Mouse (Mus musculus): ENCODE measurements around the gene Gm8159. TPM values are rescaled to one million over a fixed set of nuclear protein-coding genes. Genes with fewer than 3 reads are reported as not detected.
A peak's percentile ranks its signal among the peaks of the same experiment; 100 is the strongest.
"Not testable (repeated sequence)": the region's sequence is repeated elsewhere in the genome, so short reads cannot be mapped to it uniquely, and the experiment has no call there.

Gm8159 gene
- not detected in 2 replicates for polyA plus RNA-seq (2014; fragmentation: Nextera tagmentation; extraction: Ambion mirVana)

GRCm38 (mm10) chr14:4632052-4632451 is at the start of gene Gm8159:
TSS of gene Gm8159 (plus strand) at chr14:4632352.
- not testable (repeated sequence) for H3K9ac ChIP-seq (ENCODE audit: low read length); H3K36me3 ChIP-seq (ENCODE audit: control insufficient read depth, insufficient read depth, low read length); H3K4me2 ChIP-seq (ENCODE audit: low read depth); H3K4me3 ChIP-seq (ENCODE audit: low read depth, low read length); H3K27me3 ChIP-seq (ENCODE audit: control insufficient read depth, insufficient read depth, low read length); H3K9me3 ChIP-seq (ENCODE audit: control insufficient read depth, low read length); H3K27ac ChIP-seq (ENCODE audit: low read depth, low read length); ATAC-seq (ENCODE audit: insufficient read depth, low FRiP score, low TSS enrichment); DNase-seq (ENCODE audit: low spot score); H3K4me1 ChIP-seq (ENCODE audit: control insufficient read depth, insufficient read depth, low read length)
- WGBS, result no CpG with 5 or more reads among the region's 2 CpGs

- Histone ChIP-seq H3K4me2 (ENCODE audit: low read depth) (peak overlapping the region; percentile 46; the same call in 1 of the 2 replicates), H3K4me3 (ENCODE audit: low read depth, low read length) (peak overlapping the region; percentile 19)
- not testable (repeated sequence) for ATAC-seq (ENCODE audit: insufficient read depth, low FRiP score, low TSS enrichment); H3K36me3 ChIP-seq (ENCODE audit: control insufficient read depth, insufficient read depth, low read length); H3K27me3 ChIP-seq (ENCODE audit: control insufficient read depth, insufficient read depth, low read length); H3K4me1 ChIP-seq (ENCODE audit: control insufficient read depth, insufficient read depth, low read length); H3K9me3 ChIP-seq (ENCODE audit: control insufficient read depth, low read length); H3K27ac ChIP-seq (ENCODE audit: low read depth, low read length); H3K9ac ChIP-seq (ENCODE audit: low read length)
- peak; percentile 5 for DNase-seq (ENCODE audit: low spot score)
- 4% methylated on average over 12 of the region's 18 CpGs for WGBS
Measured at GRCm38 (mm10) chr14:4649309-4649708, 17.2 kb downstream of the Gm8159 start.

GRCm38 (mm10) chr14:4650324-4650723 is 18.2 kb downstream of the Gm8159 start:
- not testable (repeated sequence) for H3K9me3 ChIP-seq (ENCODE audit: control insufficient read depth, low read length); H3K4me3 ChIP-seq (ENCODE audit: low read depth, low read length); DNase-seq (ENCODE audit: low spot score); H3K9ac ChIP-seq (ENCODE audit: low read length); H3K27me3 ChIP-seq (ENCODE audit: control insufficient read depth, insufficient read depth, low read length); H3K36me3 ChIP-seq (ENCODE audit: control insufficient read depth, insufficient read depth, low read length); H3K4me2 ChIP-seq (ENCODE audit: low read depth); H3K27ac ChIP-seq (ENCODE audit: low read depth, low read length); ATAC-seq (ENCODE audit: insufficient read depth, low FRiP score, low TSS enrichment); H3K4me1 ChIP-seq (ENCODE audit: control insufficient read depth, insufficient read depth, low read length)
- under 1% methylated on average over 3 of the region's 9 CpGs for WGBS

GRCm38 (mm10) chr14:4663892-4664291 is 31.7 kb downstream of the Gm8159 start, which contains the start of gene Gm3239:
TSS of gene Gm3239 (plus strand) at chr14:4664192.
- H3K9me3 ChIP-seq (ENCODE audit: control insufficient read depth, low read length); H3K36me3 ChIP-seq (ENCODE audit: control insufficient read depth, insufficient read depth, low read length); H3K4me1 ChIP-seq (ENCODE audit: control insufficient read depth, insufficient read depth, low read length); DNase-seq (ENCODE audit: low spot score); H3K4me3 ChIP-seq (ENCODE audit: low read depth, low read length); H3K9ac ChIP-seq (ENCODE audit: low read length); H3K27ac ChIP-seq (ENCODE audit: low read depth, low read length); H3K4me2 ChIP-seq (ENCODE audit: low read depth); ATAC-seq (ENCODE audit: insufficient read depth, low FRiP score, low TSS enrichment); H3K27me3 ChIP-seq (ENCODE audit: control insufficient read depth, insufficient read depth, low read length): not testable (repeated sequence)
- WGBS, result no CpG with 5 or more reads among the region's 2 CpGs

Other genes with a start within 250 kb of the Gm8159 start
- gene Gm3159, start 234.8 kb upstream of the Gm8159 start, polyA plus RNA-seq (2014; fragmentation: Nextera tagmentation; extraction: Ambion mirVana), result not detected in 2 replicates
- gene Gm3164, start 216.9 kb upstream of the Gm8159 start, polyA plus RNA-seq (2014; fragmentation: Nextera tagmentation; extraction: Ambion mirVana), result 0.74 and 1.3 TPM in 2 replicates
- gene Gm3173, start 201.4 kb upstream of the Gm8159 start, polyA plus RNA-seq (2014; fragmentation: Nextera tagmentation; extraction: Ambion mirVana), result not detected in 2 replicates
- not detected in 2 replicates for gene Gm3182, start 150.6 kb upstream of the Gm8159 start, polyA plus RNA-seq (2014; fragmentation: Nextera tagmentation; extraction: Ambion mirVana)
- not detected in 2 replicates for gene Gm3047, start 76.9 kb upstream of the Gm8159 start, polyA plus RNA-seq (2014; fragmentation: Nextera tagmentation; extraction: Ambion mirVana)
- gene Gm3239, start 31.8 kb downstream of the Gm8159 start, polyA plus RNA-seq (2014; fragmentation: Nextera tagmentation; extraction: Ambion mirVana), result 0.41 TPM in 1 of 2 replicates, not detected in the other
- gene Gm7876, start 76.9 kb downstream of the Gm8159 start, polyA plus RNA-seq (2014; fragmentation: Nextera tagmentation; extraction: Ambion mirVana), result not detected in 2 replicates
- gene Gm3252, start 94.4 kb downstream of the Gm8159 start, polyA plus RNA-seq (2014; fragmentation: Nextera tagmentation; extraction: Ambion mirVana), result 0.24 and 0.49 TPM in 2 replicates
- gene Gm9602, start 144.0 kb downstream of the Gm8159 start, polyA plus RNA-seq (2014; fragmentation: Nextera tagmentation; extraction: Ambion mirVana), result not detected in 2 replicates
- not detected in 2 replicates for gene Gm3269, start 205.8 kb downstream of the Gm8159 start, polyA plus RNA-seq (2014; fragmentation: Nextera tagmentation; extraction: Ambion mirVana)
- 1.3 TPM in 1 of 2 replicates, not detected in the other for gene Gm3264, start 223.2 kb downstream of the Gm8159 start, polyA plus RNA-seq (2014; fragmentation: Nextera tagmentation; extraction: Ambion mirVana)

All from neural tube, embryonic 11.5 days (tissue).